Mouse (Mus musculus) lung, postnatal 0 days (tissue): ENCODE results near the gene Rxfp2. TPM values are rescaled to one million over a fixed set of nuclear protein-coding genes. Genes with fewer than 3 reads are reported as not detected.

Source experiments
- ATAC-seq: fragments of 200-750 bp; cut with Nextera tagmentation; 2 replicates; pipeline ENCODE4 v1.8.0; 2017; ENCODE audit warnings: moderate library complexity
- DNase-seq: peaks from one replicate; pipeline ENCODE4 v3.0.0-alpha.2; 2016; ENCODE audit warnings: low spot score
- H3K27ac ChIP-seq: fragments of 300-500 bp; sonication (generic); 2 replicates; pipeline ENCODE4 v1.5.1; 2014; ENCODE audit warnings: antibody characterized with exemption, mild to moderate bottlenecking, low read length, mixed read lengths
- H3K27me3 ChIP-seq: fragments of 300-500 bp; sonication (generic); replicated peaks from 2 replicates; pipeline ENCODE4 v1.6.1; 2014; ENCODE audit warnings: low read length, mixed read lengths; ENCODE audit not compliant: insufficient read depth
- H3K36me3 ChIP-seq: fragments of 300-500 bp; sonication (generic); 2 replicates; pipeline ENCODE4 v1.6.1; 2014; ENCODE audit warnings: low read length, mixed read lengths; ENCODE audit not compliant: insufficient read depth
- H3K4me1 ChIP-seq: fragments of 300-500 bp; sonication (generic); 2 replicates; pipeline ENCODE4 v1.6.1; 2014; ENCODE audit warnings: antibody characterized with exemption, low read depth, low read length, mixed read lengths; ENCODE audit not compliant: insufficient read depth
- H3K4me2 ChIP-seq: fragments of 300-500 bp; sonication (generic); replicated peaks from 2 replicates; pipeline ENCODE4 v1.6.1; 2014; ENCODE audit warnings: low read depth, mild to moderate bottlenecking, low read length, moderate library complexity, mixed read lengths
- H3K4me3 ChIP-seq: fragments of 300-500 bp; sonication (generic); 2 replicates; pipeline ENCODE4 v1.5.1; 2014; ENCODE audit warnings: low read depth, low read length
- H3K9ac ChIP-seq: fragments of 300-500 bp; sonication (generic); replicated peaks from 2 replicates; pipeline ENCODE4 v1.6.1; 2014; ENCODE audit warnings: low read depth, mild to moderate bottlenecking
- H3K9me3 ChIP-seq: fragments of 300-500 bp; sonication (generic); 2 replicates; pipeline ENCODE4 v1.6.1; 2016; ENCODE audit warnings: low read length, mixed read lengths
- CTCF ChIP-seq: IDR thresholded peaks from 2 replicates; pipeline ENCODE4 v1.5.1; 2016; ENCODE audit warnings: antibody characterized with exemption, mild to moderate bottlenecking
- EP300 ChIP-seq: IDR thresholded peaks from 2 replicates; pipeline ENCODE4 v1.6.1; 2016; ENCODE audit warnings: antibody characterized with exemption, mild to moderate bottlenecking, control low read depth
- WGBS: fragments of 180-500 bp; shearing (Covaris S2); extraction: QIAGEN DNeasy Blood & Tissue Kit; methylation state at CpG from one replicate; pipeline ENCODE4 v1.1.7; 2014; 5-methylcytosine and 5-hydroxymethylcytosine counted together
- polyA plus RNA-seq: library from polyadenylated mRNA; unstranded; fragments of >200 nt; fragmentation: Nextera tagmentation; extraction: Ambion mirVana; gene quantifications from 2 replicates; pipeline ENCODE4 v1.2.1, GENCODE M21; 2015

Gene Rxfp2
- polyA plus RNA-seq, 1 experiment from 2014 or later = 0.58 TPM

DNA sequence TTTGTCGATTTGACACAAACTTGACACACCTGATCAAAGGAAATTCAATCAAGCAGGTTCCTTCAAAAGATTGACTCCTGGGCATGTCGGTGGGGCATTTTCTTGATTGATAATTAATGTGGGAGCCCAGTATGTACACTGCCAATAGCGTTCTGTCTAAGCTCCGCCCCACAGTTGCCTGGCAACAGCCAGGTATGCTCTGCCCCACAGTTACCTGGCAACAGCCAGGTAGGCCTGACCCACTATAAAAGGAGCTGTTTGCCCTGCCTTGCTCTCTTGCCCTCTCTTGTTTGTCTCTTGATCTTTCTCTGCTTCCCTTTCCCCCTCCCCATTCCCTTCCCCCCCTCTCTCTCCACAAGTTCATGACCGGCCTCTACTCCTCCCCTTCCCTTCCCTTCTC is 64.7 kb downstream of the Rxfp2 start:
- no peak overlapping the region for H3K9ac ChIP-seq
- H3K4me2 ChIP-seq = no peak overlapping the region
- no peaks in the 10 kb centered on the region for H3K27me3 ChIP-seq
- TF ChIP-seq CTCF (no peak), EP300 (no peak)
- 55% methylated on average over 5 of the region's 5 CpGs for WGBS
- no peaks in the 10 kb centered on the region for H3K36me3 ChIP-seq
- H3K27ac ChIP-seq = no peak overlapping the region
- H3K4me1 ChIP-seq = no peaks in the 10 kb centered on the region
- no peak overlapping the region for H3K4me3 ChIP-seq
- no peaks in the 10 kb centered on the region for H3K9me3 ChIP-seq
- peak; percentile 32 for ATAC-seq
- peak; percentile 15 for DNase-seq

DNA sequence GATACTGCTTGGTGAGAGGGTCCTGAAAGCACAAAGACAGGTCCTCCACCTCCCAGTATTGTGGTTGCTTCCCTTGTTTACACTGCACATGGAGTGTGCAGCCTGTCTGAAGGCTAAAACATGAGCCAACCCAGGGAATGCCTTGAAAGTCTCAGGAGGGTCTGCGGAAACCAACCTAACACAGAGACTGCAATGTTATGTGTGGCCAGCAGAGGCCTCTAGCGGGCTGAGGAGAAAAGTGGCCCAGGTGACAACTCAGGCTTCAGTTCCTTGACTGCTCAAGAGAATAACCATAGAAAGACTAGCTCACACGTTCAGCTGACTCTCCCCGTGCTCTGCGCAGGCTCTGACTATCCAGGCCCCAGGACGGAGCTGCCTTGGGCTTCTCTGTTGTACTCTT is 79.1 kb downstream of the Rxfp2 start:
- no peaks in the 10 kb centered on the region for H3K4me1 ChIP-seq
- peak; percentile 75 for DNase-seq
- H3K4me3 ChIP-seq = no peak overlapping the region
- H3K9me3 ChIP-seq = no peaks in the 10 kb centered on the region
- TF ChIP-seq EP300 (no peak), CTCF (peak; percentile 94)
- H3K4me2 ChIP-seq = no peak overlapping the region
- 0 out of 2 replicates have a peak, but pooled peaks cover 4% of the 10 kb centered on the region for H3K27me3 ChIP-seq
- 0 out of 2 replicates have a peak, but pooled peaks have one; percentile 35 for ATAC-seq
- no peak overlapping the region for H3K9ac ChIP-seq
- WGBS = 8% methylated on average over 6 of the region's 6 CpGs
- no peaks in the 10 kb centered on the region for H3K36me3 ChIP-seq
- H3K27ac ChIP-seq = no peak overlapping the region

DNA sequence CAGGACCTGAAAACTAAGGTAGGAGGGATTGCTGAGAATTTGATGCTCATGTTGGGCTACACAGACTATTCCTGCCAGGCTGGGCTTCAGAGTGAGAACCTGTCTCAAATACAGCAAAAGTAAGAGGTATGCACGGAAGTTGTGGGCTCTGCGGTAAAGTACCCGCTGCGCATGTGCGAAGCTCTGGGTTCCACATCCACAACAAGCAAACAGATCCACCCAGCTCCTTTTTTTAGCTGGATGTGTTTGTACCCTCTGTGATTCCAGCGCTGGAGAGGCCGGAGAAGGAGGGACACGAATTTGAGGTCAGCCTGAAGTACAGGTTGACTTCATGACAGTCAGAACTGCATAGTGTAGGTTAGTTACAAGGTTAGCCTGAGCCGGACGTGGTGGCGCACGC is 80.3 kb downstream of the Rxfp2 start:
- H3K9ac ChIP-seq = no peak overlapping the region
- no peak for ATAC-seq
- H3K27me3 ChIP-seq = 0 out of 2 replicates have a peak, but pooled peaks cover 4% of the 10 kb centered on the region
- DNase-seq = no peak
- TF ChIP-seq CTCF (no peak), EP300 (no peak)
- no peaks in the 10 kb centered on the region for H3K36me3 ChIP-seq
- H3K4me2 ChIP-seq = no peak overlapping the region
- no peak overlapping the region for H3K27ac ChIP-seq
- no peaks in the 10 kb centered on the region for H3K4me1 ChIP-seq
- H3K9me3 ChIP-seq = no peaks in the 10 kb centered on the region
- no peak overlapping the region for H3K4me3 ChIP-seq
- WGBS = 89% methylated on average over 12 of the region's 12 CpGs

DNA sequence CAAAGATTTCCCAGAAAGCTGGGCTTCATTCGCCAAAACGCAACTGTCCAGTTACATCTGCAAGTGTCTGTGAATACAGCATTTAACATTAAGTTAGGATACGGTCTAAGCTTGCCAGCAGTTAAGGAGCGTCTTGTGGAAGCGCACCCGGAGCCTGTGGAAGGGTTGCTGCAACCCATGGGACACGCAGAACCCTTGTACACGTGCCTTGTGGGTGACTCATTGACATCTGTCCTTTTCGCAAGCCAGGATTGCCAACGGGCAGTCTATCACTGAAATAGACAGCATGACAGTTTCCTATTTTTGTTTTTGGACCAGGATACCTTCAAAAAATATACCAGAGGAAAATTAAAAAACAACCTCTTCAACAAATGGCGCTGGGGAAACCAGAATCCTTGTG is 83.3 kb downstream of the Rxfp2 start:
- H3K9ac ChIP-seq = no peak overlapping the region
- H3K27ac ChIP-seq = no peak overlapping the region
- H3K4me2 ChIP-seq = no peak overlapping the region
- WGBS = 79% methylated on average over 11 of the region's 11 CpGs
- TF ChIP-seq EP300 (no peak), CTCF (no peak)
- ATAC-seq = no peak
- H3K4me3 ChIP-seq = no peak overlapping the region
- no peaks in the 10 kb centered on the region for H3K9me3 ChIP-seq
- no peaks in the 10 kb centered on the region for H3K36me3 ChIP-seq
- no peaks in the 10 kb centered on the region for H3K4me1 ChIP-seq
- H3K27me3 ChIP-seq = 0 out of 2 replicates have a peak, but pooled peaks cover 4% of the 10 kb centered on the region
- DNase-seq = no peak

DNA sequence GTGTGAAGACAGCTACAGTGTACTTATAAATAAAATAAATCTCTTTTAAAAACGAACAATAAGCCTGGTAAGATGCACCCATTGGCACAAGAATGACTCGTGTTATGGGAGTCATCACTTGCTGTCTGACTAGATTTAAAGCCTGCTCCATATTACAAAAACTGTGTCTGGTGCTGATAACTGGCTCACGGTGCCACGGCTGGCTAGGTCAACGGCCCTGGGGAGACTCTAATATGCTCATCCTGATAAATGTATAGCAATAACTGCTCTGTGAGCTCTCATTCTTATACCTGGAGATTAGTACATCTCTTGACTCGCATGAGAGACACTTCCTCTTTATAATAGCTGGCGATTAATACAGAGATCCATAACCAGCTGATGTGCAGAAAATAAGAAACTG is 87.9 kb downstream of the Rxfp2 start:
- Histone ChIP-seq H3K4me2 (no peak overlapping the region), H3K9ac (no peak overlapping the region), H3K9me3 (no peaks in the 10 kb centered on the region), H3K27me3 (no peaks in the 10 kb centered on the region), H3K36me3 (no peaks in the 10 kb centered on the region), H3K4me1 (no peaks in the 10 kb centered on the region), H3K4me3 (no peak overlapping the region), H3K27ac (no peak overlapping the region)
- DNase-seq = no peak
- no peak for TF ChIP-seq EP300
- TF ChIP-seq CTCF = no peak
- 92% methylated on average over 7 of the region's 7 CpGs for WGBS
- ATAC-seq = no peak

DNA sequence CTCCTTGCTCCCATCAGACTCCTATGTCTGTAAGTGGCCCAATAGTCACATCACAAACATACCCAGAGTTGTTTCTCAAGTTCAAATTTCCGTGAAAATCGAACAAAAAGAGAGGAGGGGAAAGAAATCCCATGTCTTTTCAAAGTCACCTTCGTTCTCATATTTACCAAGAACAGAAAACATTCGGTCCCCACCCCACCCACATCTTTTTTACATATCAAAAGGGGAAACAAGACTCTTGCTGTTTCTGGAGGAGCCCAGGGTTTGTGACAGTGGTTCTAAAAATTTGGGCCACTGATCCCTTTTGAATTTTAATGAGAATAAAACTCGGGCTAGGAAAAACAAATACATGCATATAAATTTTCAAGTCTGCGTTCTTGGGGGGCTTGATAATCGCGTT is 92.8 kb downstream of the Rxfp2 start:
- no peak overlapping the region for H3K4me2 ChIP-seq
- no peaks in the 10 kb centered on the region for H3K4me1 ChIP-seq
- TF ChIP-seq CTCF = no peak
- H3K27ac ChIP-seq = no peak overlapping the region
- no peak overlapping the region for H3K4me3 ChIP-seq
- H3K27me3 ChIP-seq = no peaks in the 10 kb centered on the region
- no peaks in the 10 kb centered on the region for H3K36me3 ChIP-seq
- no peak overlapping the region for H3K9ac ChIP-seq
- 46% methylated on average over 8 of the region's 8 CpGs for WGBS
- DNase-seq = no peak
- no peak for ATAC-seq
- no peaks in the 10 kb centered on the region for H3K9me3 ChIP-seq

DNA sequence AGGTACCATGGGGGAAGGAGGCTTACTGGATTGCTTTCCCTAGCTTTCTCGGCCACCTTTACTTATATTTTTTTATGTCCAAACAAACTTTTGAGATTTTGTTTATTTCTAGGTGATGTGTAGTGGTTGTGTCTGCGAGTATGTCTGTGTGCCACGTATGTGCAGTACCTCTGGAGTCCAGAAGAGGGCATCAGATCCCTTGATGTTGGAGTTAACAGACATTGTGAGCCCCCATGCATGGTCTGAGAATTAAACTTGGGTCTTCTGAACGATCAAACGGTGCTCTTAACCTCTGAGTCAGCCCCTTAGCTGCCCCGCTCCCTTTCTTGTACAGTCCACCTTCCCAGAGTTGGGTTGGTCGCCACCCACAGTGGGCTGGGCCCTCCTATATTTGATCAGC is 95.5 kb downstream of the Rxfp2 start:
- Histone ChIP-seq H3K36me3 (no peaks in the 10 kb centered on the region), H3K9me3 (no peaks in the 10 kb centered on the region), H3K4me1 (peaks cover 1% of the 10 kb centered on the region; the same call in 1 of the 2 replicates), H3K4me2 (no peak overlapping the region), H3K27ac (no peak overlapping the region), H3K27me3 (no peaks in the 10 kb centered on the region), H3K4me3 (no peak overlapping the region), H3K9ac (no peak overlapping the region)
- ATAC-seq (no peak), DNase-seq (peak; percentile 14)
- TF ChIP-seq EP300 = no peak
- peak; percentile 71 for TF ChIP-seq CTCF
- 72% methylated on average over 7 of the region's 7 CpGs for WGBS
